Mouse (Mus musculus) CH12.LX (cell line): Measurements from ENCODE around the gene Baz2b. TPM values are rescaled to one million over a fixed set of nuclear protein-coding genes. Genes with fewer than 3 reads are reported as not detected.

Experiments
- DNase-seq: peaks from one replicate; pipeline ENCODE4 v3.0.0-alpha.2; 2013; ENCODE audit errors: extremely low read depth
- H3K27ac ChIP-seq: 2 replicates; pipeline ENCODE4 v1.5.1; 2012; ENCODE audit warnings: low read depth, mild to moderate bottlenecking, control low read depth, moderate library complexity; ENCODE audit not compliant: insufficient read depth
- H3K27me3 ChIP-seq: replicated peaks from 2 replicates; pipeline ENCODE3; 2012; ENCODE audit warnings: inconsistent platforms
- H3K36me3 ChIP-seq, 2 experiments: replicated peaks in 1 of 2; 2 replicates each; pipeline versions ENCODE3 to v1.6.1; 2012; ENCODE audit warnings: inconsistent platforms in 1 of 2, low read length in 1 of 2, mild to moderate bottlenecking in 1 of 2, mixed read lengths in 1 of 2, moderate library complexity in 1 of 2; ENCODE audit not compliant: control insufficient read depth in 1 of 2, insufficient read depth in 1 of 2
- H3K4me1 ChIP-seq, 2 experiments: 2 replicates each; pipeline ENCODE4 v1.6.1; 2012; ENCODE audit warnings: inconsistent platforms in 1 of 2, moderate library complexity in 1 of 2; ENCODE audit not compliant: insufficient read depth in 2 of 2, control insufficient read depth in 1 of 2
- H3K4me2 ChIP-seq: 2 replicates; pipeline ENCODE4 v1.6.1; 2012; ENCODE audit warnings: low read depth, mild to moderate bottlenecking, control low read depth; ENCODE audit not compliant: poor library complexity, insufficient read depth, severe bottlenecking
- H3K4me3 ChIP-seq, 3 experiments: fragments of 150-350 bp in 1 of 3; sonication (generic) in 1 of 3; replicated peaks in 1 of 3; 2 replicates each; pipeline versions ENCODE3 to v1.5.1; 2011 to 2012; ENCODE audit warnings: low read depth in 2 of 3, low read length in 2 of 3, mild to moderate bottlenecking in 2 of 3, moderate library complexity in 2 of 3, control low read depth in 1 of 3, improper control_type of control experiment in 1 of 3, inconsistent platforms in 1 of 3, mixed read lengths in 1 of 3; ENCODE audit not compliant: poor library complexity in 1 of 3
- H3K79me2 ChIP-seq: replicated peaks from 2 replicates; pipeline ENCODE4 v1.6.1; 2012; ENCODE audit warnings: mild to moderate bottlenecking, moderate library complexity; ENCODE audit not compliant: control insufficient read depth, poor library complexity, insufficient read depth, severe bottlenecking; ENCODE audit errors: extremely low read depth
- H3K9ac ChIP-seq: 2 replicates; pipeline ENCODE4 v1.6.1; 2012; ENCODE audit warnings: low read depth, mild to moderate bottlenecking, control low read depth, moderate library complexity; ENCODE audit not compliant: insufficient read depth
- H3K9me3 ChIP-seq: replicated peaks from 2 replicates; pipeline ENCODE3; 2012; ENCODE audit warnings: low read length, inconsistent platforms, mixed read lengths
- BHLHE40 ChIP-seq: IDR thresholded peaks from 2 replicates; pipeline ENCODE4 v1.6.1; 2011; ENCODE audit warnings: mild to moderate bottlenecking, low read depth, low read length, improper control_type of control experiment
- CHD1 ChIP-seq: IDR thresholded peaks from 2 replicates; pipeline ENCODE4 v1.6.1; 2012; ENCODE audit warnings: low read depth, low read length, improper control_type of control experiment, inconsistent platforms
- CHD2 ChIP-seq: IDR thresholded peaks from 2 replicates; pipeline ENCODE4 v1.6.1; 2011; ENCODE audit warnings: low read length, improper control_type of control experiment
- CTCF ChIP-seq, 2 experiments: IDR thresholded peaks in 1 of 2; conservative IDR thresholded peaks in 1 of 2; 2 replicates each; pipeline ENCODE4 v1.5.1; 2011 to 2012; ENCODE audit warnings: low read depth in 2 of 2, low read length in 2 of 2, improper control_type of control experiment in 1 of 2, inconsistent platforms in 1 of 2, mild to moderate bottlenecking in 1 of 2, moderate library complexity in 1 of 2
- E2F4 ChIP-seq: IDR thresholded peaks from 2 replicates; pipeline ENCODE4 v1.6.1; 2011; ENCODE audit warnings: low read depth, low read length, improper control_type of control experiment; ENCODE audit not compliant: insufficient replicate concordance
- EP300 ChIP-seq: IDR thresholded peaks from 2 replicates; pipeline ENCODE4 v1.6.1; 2011; ENCODE audit warnings: low read length, improper control_type of control experiment
- ETS1 ChIP-seq: conservative IDR thresholded peaks from 2 replicates; pipeline ENCODE4 v1.6.1; 2012; ENCODE audit warnings: low read depth, mild to moderate bottlenecking, inconsistent platforms, low read length, improper control_type of control experiment, moderate library complexity
- GABPA ChIP-seq: IDR thresholded peaks from 2 replicates; pipeline ENCODE4 v1.6.1; 2012; ENCODE audit warnings: low read depth, low read length, improper control_type of control experiment, inconsistent platforms; ENCODE audit not compliant: insufficient replicate concordance
- HCFC1 ChIP-seq: IDR thresholded peaks from 2 replicates; pipeline ENCODE4 v1.6.1; 2012; ENCODE audit warnings: low read depth, mild to moderate bottlenecking, inconsistent platforms, low read length, improper control_type of control experiment
- JUN ChIP-seq: IDR thresholded peaks from 2 replicates; pipeline ENCODE4 v1.6.1; 2011; ENCODE audit warnings: low read depth, mild to moderate bottlenecking, low read length, improper control_type of control experiment, moderate library complexity; ENCODE audit not compliant: insufficient read depth
- JUND ChIP-seq: conservative IDR thresholded peaks from 2 replicates; pipeline ENCODE4 v1.6.1; 2011; ENCODE audit warnings: low read depth, low read length, improper control_type of control experiment
- KAT2A ChIP-seq: IDR thresholded peaks from 2 replicates; pipeline ENCODE4 v1.6.1; 2012; ENCODE audit warnings: low read length, improper control_type of control experiment, inconsistent platforms; ENCODE audit not compliant: insufficient replicate concordance
- MAX ChIP-seq: IDR thresholded peaks from 2 replicates; pipeline ENCODE4 v1.6.1; 2011; ENCODE audit warnings: low read length, improper control_type of control experiment
- MAZ ChIP-seq: IDR thresholded peaks from 2 replicates; pipeline ENCODE4 v1.6.1; 2012; ENCODE audit warnings: low read depth, mild to moderate bottlenecking, inconsistent platforms, low read length, improper control_type of control experiment, moderate library complexity
- MYC ChIP-seq: IDR thresholded peaks from 2 replicates; pipeline ENCODE4 v1.6.1; 2011; ENCODE audit warnings: low read depth, mild to moderate bottlenecking, improper control_type of control experiment, low read length
- NRF1 ChIP-seq: IDR thresholded peaks from 2 replicates; pipeline ENCODE4 v1.6.1; 2014; ENCODE audit warnings: low read depth, mild to moderate bottlenecking, inconsistent platforms, low read length, improper control_type of control experiment, moderate library complexity
- POLR2A ChIP-seq: IDR thresholded peaks from 2 replicates; pipeline ENCODE4 v1.6.1; 2011; ENCODE audit warnings: low read depth, mild to moderate bottlenecking, improper control_type of control experiment, low read length
- POLR2AphosphoS2 ChIP-seq: IDR thresholded peaks from 2 replicates; pipeline ENCODE4 v1.6.1; 2011; ENCODE audit warnings: low read depth, low read length, improper control_type of control experiment
- RCOR1 ChIP-seq: conservative IDR thresholded peaks from 2 replicates; pipeline ENCODE4 v1.6.1; 2012; ENCODE audit warnings: low read depth, mild to moderate bottlenecking, inconsistent platforms, low read length, improper control_type of control experiment
- SIN3A ChIP-seq: IDR thresholded peaks from 2 replicates; pipeline ENCODE4 v1.6.1; 2012; ENCODE audit warnings: low read length, improper control_type of control experiment, inconsistent platforms
- TCF12 ChIP-seq: IDR thresholded peaks from 2 replicates; pipeline ENCODE4 v1.6.1; 2014; ENCODE audit warnings: low read depth, mild to moderate bottlenecking, inconsistent platforms, low read length, improper control_type of control experiment
- UBTF ChIP-seq: IDR thresholded peaks from 2 replicates; pipeline ENCODE4 v1.6.1; 2012; ENCODE audit warnings: low read depth, mild to moderate bottlenecking, inconsistent platforms, low read length, improper control_type of control experiment, moderate library complexity
- USF1 ChIP-seq: IDR thresholded peaks from 2 replicates; pipeline ENCODE4 v1.6.1; 2014; ENCODE audit warnings: low read depth, mild to moderate bottlenecking, inconsistent platforms, low read length, improper control_type of control experiment
- ZNF384 ChIP-seq: IDR thresholded peaks from 2 replicates; pipeline ENCODE4 v1.6.1; 2012; ENCODE audit warnings: low read depth, low read length, improper control_type of control experiment, inconsistent platforms
- dilution Hi-C: fragments of 300-500 bp; cut with MboI; formaldehyde crosslinking; loops from 2 replicates; pipeline ENCODE4 v1.14.3; 2020; ENCODE audit warnings: low sequenced_read_pairs; ENCODE audit not compliant: extremely low pct_unique_long_range_greater_than_20kb, extremely low pct_ligation_motif_present
- in situ Hi-C: fragments of 300-500 bp; cut with MboI; formaldehyde crosslinking; loops from 3 replicates; pipeline ENCODE4 v1.14.3; 2019; ENCODE audit warnings: low sequenced_read_pairs, low pct_ligation_motif_present, low pct_unique_long_range_greater_than_20kb, mixed read lengths
- polyA plus RNA-seq: library from polyadenylated mRNA; unstranded; fragments of >175 nt; gene quantifications from 2 replicates; pipeline ENCODE4 v1.2.1, GENCODE M21; 2012; ENCODE audit warnings: low read depth; ENCODE audit not compliant: insufficient read length
- total RNA-seq, 2 experiments: library from RNA; depleted of rRNA; stranded (reverse); fragments of 300-350 nt in 1 of 2; fragments of >200 nt in 1 of 2; gene quantifications; 2 replicates each; pipeline ENCODE4 v1.2.3; 2012 to 2014

The Baz2b gene
- total and polyA plus RNA-seq, 3 experiments, result 17.3 to 36.3 (median 31.9) TPM

DNA sequence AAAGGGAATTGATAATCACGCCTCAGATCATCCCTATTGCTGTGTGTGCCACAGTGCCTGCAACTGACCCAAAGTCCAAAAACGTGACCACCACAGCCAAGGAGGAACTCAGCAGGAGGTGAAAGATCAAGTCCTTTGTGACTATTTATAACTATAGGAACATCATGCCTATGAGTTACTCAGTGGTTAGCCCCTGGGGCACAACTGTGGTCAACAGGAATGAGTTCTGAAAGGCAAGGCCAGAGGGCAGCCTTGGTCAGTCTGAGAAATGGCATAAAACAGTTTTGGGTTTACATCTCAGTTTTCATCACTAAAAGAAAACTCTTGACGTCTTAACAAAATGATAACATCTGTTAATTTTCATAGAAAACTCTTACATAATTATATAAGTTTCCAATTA, 254.8 kb downstream of the Baz2b start:
- peaks cover 1 to 18% of the 10 kb centered on the region in 2 experiments; a peak in 2 of 4 replicates for H3K4me1 ChIP-seq
- no peak for DNase-seq
- H3K79me2 ChIP-seq, result no peaks in the 10 kb centered on the region
- H3K9ac ChIP-seq, result no peak overlapping the region
- no peaks in the 10 kb centered on the region for H3K27me3 ChIP-seq
- dilution Hi-C loops, result no loop called here
- no peak for TF ChIP-seq RCOR1
- no peak for TF ChIP-seq MAX
- TF ChIP-seq USF1, result no peak
- no peak for TF ChIP-seq CHD1
- no peak for TF ChIP-seq MAZ
- no peak for TF ChIP-seq NRF1
- TF ChIP-seq, all 38 proteins: peak for 0
- H3K4me3 ChIP-seq, result no peak overlapping the region
- no peak overlapping the region for H3K4me2 ChIP-seq
- H3K27ac ChIP-seq, result no peak overlapping the region
- H3K9me3 ChIP-seq, result no peaks in the 10 kb centered on the region
- H3K36me3 ChIP-seq, result peaks cover 31 to 62% of the 10 kb centered on the region in 2 experiments
- in situ Hi-C loops, result no loop called here

DNA sequence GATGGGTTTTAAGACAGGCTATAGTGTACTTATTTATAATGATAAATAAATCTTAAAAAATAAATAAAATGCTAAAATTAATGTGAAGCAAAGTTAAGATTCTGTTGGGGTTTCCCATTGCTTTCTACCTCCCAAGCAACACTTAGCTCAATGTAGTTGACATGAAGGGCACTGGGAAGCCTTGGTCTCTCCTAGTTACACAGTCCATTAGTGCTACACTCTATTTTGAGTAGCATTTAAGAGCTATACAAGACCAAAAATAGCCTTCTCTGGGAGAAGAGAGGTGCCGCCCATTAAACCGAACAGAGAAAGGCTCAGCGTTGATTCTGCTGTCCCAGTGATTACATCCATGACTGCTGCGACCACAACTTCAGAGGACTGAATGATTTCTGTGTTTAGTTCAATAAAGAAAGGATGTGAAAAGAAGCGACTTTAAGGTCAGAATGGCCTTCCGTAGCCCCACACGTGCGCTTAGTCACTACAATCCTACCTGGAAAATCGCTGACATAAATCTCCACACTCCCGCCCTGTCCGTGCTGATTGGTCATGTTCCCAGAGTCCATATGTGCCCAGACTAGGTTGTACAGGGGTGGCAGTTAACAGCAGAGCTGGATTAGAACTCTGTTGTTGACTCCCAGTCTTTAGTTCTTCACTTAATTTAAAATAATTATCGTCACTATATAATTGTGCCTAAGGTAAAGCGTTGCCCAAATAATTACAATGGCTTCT, 257.2 kb downstream of the Baz2b start:
- Histone ChIP-seq H3K4me1 (peaks cover 0 to 13% of the 10 kb centered on the region in 2 experiments; a peak in 2 of 4 replicates), H3K79me2 (no peaks in the 10 kb centered on the region), H3K9ac (no peak overlapping the region), H3K4me2 (no peak overlapping the region), H3K27ac (no peak overlapping the region), H3K4me3 (no peak overlapping the region), H3K36me3 (peaks cover 28 to 61% of the 10 kb centered on the region in 2 experiments), H3K27me3 (no peaks in the 10 kb centered on the region), H3K9me3 (no peaks in the 10 kb centered on the region)
- in situ Hi-C loops, result no loop called here
- no peak for DNase-seq
- no peak for TF ChIP-seq JUN
- TF ChIP-seq TCF12, result no peak
- TF ChIP-seq JUND, result no peak
- TF ChIP-seq CTCF (conservative IDR thresholded peaks at IDR 0.05 in 1 of 2, IDR thresholded peaks at IDR 0.05 in 1 of 2; ENCODE audit: low read depth in 2 of 2, low read length in 2 of 2), result no peak
- no peak for TF ChIP-seq POLR2A
- TF ChIP-seq POLR2AphosphoS2, result no peak
- TF ChIP-seq HCFC1, result no peak
- TF ChIP-seq BHLHE40, result no peak
- TF ChIP-seq NRF1, result no peak
- TF ChIP-seq MYC, result no peak
- no peak for TF ChIP-seq CHD2
- TF ChIP-seq E2F4, result no peak
- TF ChIP-seq KAT2A, result no peak
- TF ChIP-seq SIN3A, result no peak
- TF ChIP-seq UBTF, result no peak
- TF ChIP-seq ZNF384, result no peak
- TF ChIP-seq GABPA, result no peak
- no peak for TF ChIP-seq EP300
- TF ChIP-seq ETS1, result no peak
- TF ChIP-seq USF1, result no peak
- dilution Hi-C loops, result no loop called here
